Mouse (Mus musculus): Measurements from ENCODE around the gene Rbm42.

The Rbm42 gene

GRCm38 (mm10) chr7:30649591-30650540 lies at the start of gene Rbm42:
Gene Rbm42 (minus strand): TSS chr7:30650317.
- DNase-seq (ENCODE audit: low spot score), result peak; percentile 98

- no peak for DNase-seq (ENCODE audit: low spot score)
Observed at GRCm38 (mm10) chr7:30698589-30698988, 48.5 kb upstream of the Rbm42 start, which contains the start of gene 2200002J24Rik. Gene 2200002J24Rik (plus strand): TSS chr7:30698926.

- no peak for DNase-seq (ENCODE audit: low spot score)
Observed at GRCm38 (mm10) chr7:30698101-30698500, 48.0 kb upstream of the Rbm42 start.

- no peak for DNase-seq (ENCODE audit: low spot score)
Observed at GRCm38 (mm10) chr7:30688325-30688724, 38.2 kb upstream of the Rbm42 start.

GRCm38 (mm10) chr7:30683425-30683824 lies 33.3 kb upstream of the Rbm42 start:
- no peak for DNase-seq (ENCODE audit: low spot score)

- no peak for DNase-seq (ENCODE audit: low spot score)
Observed at GRCm38 (mm10) chr7:30681897-30682296, 31.8 kb upstream of the Rbm42 start.

GRCm38 (mm10) chr7:30678263-30678975 lies 28.3 kb upstream of the Rbm42 start:
- no peak for DNase-seq (ENCODE audit: low spot score)

GRCm38 (mm10) chr7:30671480-30671879 lies 21.4 kb upstream of the Rbm42 start, which contains the start of gene Pmis2:
Gene Pmis2 (minus strand): TSS chr7:30671605.
- no peak for DNase-seq (ENCODE audit: low spot score)

- DNase-seq (ENCODE audit: low spot score), result no peak
Observed at GRCm38 (mm10) chr7:30669229-30669628, 19.1 kb upstream of the Rbm42 start.

GRCm38 (mm10) chr7:30665321-30665720 lies 15.2 kb upstream of the Rbm42 start:
- no peak for DNase-seq (ENCODE audit: low spot score)

GRCm38 (mm10) chr7:30664529-30665200 lies 14.5 kb upstream of the Rbm42 start, which contains the start of gene Haus5:
Gene Haus5 (minus strand): TSS chr7:30664994.
- DNase-seq (ENCODE audit: low spot score), result peak; percentile 91

GRCm38 (mm10) chr7:30639083-30639482 lies 11.0 kb downstream of the Rbm42 start:
- no peak for DNase-seq (ENCODE audit: low spot score)

- DNase-seq (ENCODE audit: low spot score), result no peak
Observed at GRCm38 (mm10) chr7:30636395-30636794, 13.7 kb downstream of the Rbm42 start.

GRCm38 (mm10) chr7:30635752-30636151 lies 14.4 kb downstream of the Rbm42 start, which contains the start of gene Etv2:
Gene Etv2 (minus strand): TSS chr7:30635852.
- DNase-seq (ENCODE audit: low spot score), result no peak

- DNase-seq (ENCODE audit: low spot score), result no peak
Observed at GRCm38 (mm10) chr7:30634621-30635020, 15.5 kb downstream of the Rbm42 start.

- no peak for DNase-seq (ENCODE audit: low spot score)
Observed at GRCm38 (mm10) chr7:30633762-30634412, 16.2 kb downstream of the Rbm42 start.

GRCm38 (mm10) chr7:30629013-30629412 lies 21.1 kb downstream of the Rbm42 start:
- no peak for DNase-seq (ENCODE audit: low spot score)

GRCm38 (mm10) chr7:30626647-30627046 lies 23.5 kb downstream of the Rbm42 start:
- DNase-seq (ENCODE audit: low spot score), result no peak

- DNase-seq (ENCODE audit: low spot score), result peak; percentile 70
Observed at GRCm38 (mm10) chr7:30625530-30626384, 24.4 kb downstream of the Rbm42 start, which contains the start of gene Cox6b1. Gene Cox6b1 (minus strand): TSS chr7:30626151.

- DNase-seq (ENCODE audit: low spot score), result no peak
Observed at GRCm38 (mm10) chr7:30619202-30619601, 30.9 kb downstream of the Rbm42 start.
